Mouse (Mus musculus): Measurements from ENCODE around the gene Ms4a10. TPM values are rescaled to one million over a fixed set of nuclear protein-coding genes. Genes with fewer than 3 reads are reported as not detected.

Gene Ms4a10
- total and polyA plus RNA-seq, 2 experiments from 2014 or later, result not detected

DNA sequence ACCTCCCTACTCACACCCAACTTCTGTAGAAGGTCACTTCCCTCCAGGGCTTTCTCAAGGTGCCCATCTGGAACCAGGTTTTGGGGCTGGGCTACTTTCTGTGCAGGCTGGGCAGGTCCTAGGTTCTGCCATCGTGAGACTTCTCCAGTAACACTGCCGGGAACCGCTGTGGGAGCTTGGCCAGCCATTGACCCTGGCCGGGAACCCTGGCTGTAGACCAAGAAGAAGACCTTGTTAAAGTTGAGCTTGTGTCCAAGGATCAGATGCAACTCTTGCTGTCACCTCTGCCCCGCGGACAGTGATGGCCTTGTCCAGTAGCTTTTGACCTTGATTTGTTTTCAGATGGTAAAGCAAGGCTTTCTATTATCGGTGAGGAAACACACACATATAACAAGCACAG, 5.9 kb downstream of the Ms4a10 start:
- WGBS, result 90% methylated on average over 7 of the region's 7 CpGs
- H3K4me1 ChIP-seq (ENCODE audit: insufficient read depth, low read length), result no peaks in the 10 kb centered on the region
- no peak for ATAC-seq

DNA sequence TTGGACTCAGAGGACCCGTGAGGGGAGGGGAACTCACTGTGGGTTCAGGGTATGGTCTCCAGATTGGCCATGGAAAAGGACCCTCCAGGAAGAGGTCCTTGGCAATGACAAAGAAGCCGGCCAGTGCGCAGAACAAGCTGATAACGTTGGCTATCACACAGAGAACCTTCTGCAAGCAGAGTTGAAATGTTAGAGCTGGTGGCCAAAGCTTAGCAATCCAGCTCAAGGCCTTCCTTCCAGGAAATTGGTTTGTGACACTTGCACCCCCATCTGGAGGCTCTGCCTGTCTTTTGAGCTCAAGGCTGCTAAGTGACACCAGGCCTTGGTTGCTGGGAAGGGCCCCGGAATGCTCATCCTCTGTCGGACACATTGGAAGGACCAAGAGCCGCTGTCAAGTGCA, 8.7 kb downstream of the Ms4a10 start:
- DNase-seq (ENCODE audit: low spot score) (no peak), ATAC-seq (no peak)
- no peak overlapping the region for H3K4me3 ChIP-seq (ENCODE audit: low read length)
- WGBS, result 94% methylated on average over 7 of the region's 7 CpGs
- H3K4me2 ChIP-seq (ENCODE audit: low read depth, low read length), result no peak overlapping the region
- no peaks in the 10 kb centered on the region for H3K4me1 ChIP-seq (ENCODE audit: insufficient read depth, low read length)
- H3K36me3 ChIP-seq (ENCODE audit: insufficient read depth, low read length), result no peaks in the 10 kb centered on the region
- no peak overlapping the region for H3K27ac ChIP-seq
- no peak overlapping the region for H3K9ac ChIP-seq (replicated peaks; ENCODE audit: low read length)
- no peak for TF ChIP-seq CTCF (IDR thresholded peaks at IDR 0.05; ENCODE audit: low read depth)
- no peaks in the 10 kb centered on the region for H3K9me3 ChIP-seq (ENCODE audit: low read length)
- no peaks in the 10 kb centered on the region for H3K27me3 ChIP-seq (ENCODE audit: insufficient read depth, low read length)

More for the DNA sequence above, 5.9 kb downstream of the Ms4a10 start:
- TF ChIP-seq CTCF (IDR thresholded peaks at IDR 0.05; ENCODE audit: low read depth), result no peak
- Histone ChIP-seq H3K27me3 (ENCODE audit: insufficient read depth, low read length) (no peaks in the 10 kb centered on the region), H3K9me3 (ENCODE audit: low read length) (0 out of 2 replicates have a peak, but pooled peaks cover 3% of the 10 kb centered on the region), H3K36me3 (ENCODE audit: insufficient read depth, low read length) (no peaks in the 10 kb centered on the region), H3K4me3 (ENCODE audit: low read length) (no peak overlapping the region), H3K27ac (no peak overlapping the region), H3K9ac (replicated peaks; ENCODE audit: low read length) (no peak overlapping the region), H3K4me2 (ENCODE audit: low read depth, low read length) (no peak overlapping the region)
- no peak for DNase-seq (ENCODE audit: low spot score)

DNA sequence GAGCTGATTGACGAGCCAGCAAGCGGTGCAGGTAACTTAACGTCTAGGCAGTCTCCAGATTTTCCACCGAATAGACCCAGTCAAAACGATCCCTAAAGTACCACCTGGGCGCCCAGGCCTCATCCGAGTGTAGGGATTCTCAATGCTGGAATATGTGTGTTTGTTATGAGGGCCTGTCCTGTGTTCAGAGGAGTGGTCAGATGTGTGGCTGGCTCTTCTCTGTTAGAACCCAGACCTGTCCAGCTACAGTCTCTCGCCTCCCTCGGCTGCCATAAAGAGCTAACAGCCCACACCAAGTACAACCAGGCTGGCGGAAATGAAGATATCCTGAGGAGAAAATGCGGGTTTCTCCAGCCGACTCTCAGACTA, 14.5 kb downstream of the Ms4a10 start:
- Histone ChIP-seq H3K27ac (no peak overlapping the region), H3K4me3 (ENCODE audit: low read length) (no peak overlapping the region), H3K36me3 (ENCODE audit: insufficient read depth, low read length) (no peaks in the 10 kb centered on the region), H3K9ac (replicated peaks; ENCODE audit: low read length) (no peak overlapping the region), H3K4me1 (ENCODE audit: insufficient read depth, low read length) (no peaks in the 10 kb centered on the region), H3K9me3 (ENCODE audit: low read length) (no peaks in the 10 kb centered on the region), H3K4me2 (ENCODE audit: low read depth, low read length) (no peak overlapping the region), H3K27me3 (ENCODE audit: insufficient read depth, low read length) (no peaks in the 10 kb centered on the region)
- no peak; the same call in 1 of the 2 replicates for ATAC-seq
- 32% methylated on average over 12 of the region's 12 CpGs for WGBS
- DNase-seq (ENCODE audit: low spot score), result no peak
- no peak for TF ChIP-seq CTCF (IDR thresholded peaks at IDR 0.05; ENCODE audit: low read depth)

DNA sequence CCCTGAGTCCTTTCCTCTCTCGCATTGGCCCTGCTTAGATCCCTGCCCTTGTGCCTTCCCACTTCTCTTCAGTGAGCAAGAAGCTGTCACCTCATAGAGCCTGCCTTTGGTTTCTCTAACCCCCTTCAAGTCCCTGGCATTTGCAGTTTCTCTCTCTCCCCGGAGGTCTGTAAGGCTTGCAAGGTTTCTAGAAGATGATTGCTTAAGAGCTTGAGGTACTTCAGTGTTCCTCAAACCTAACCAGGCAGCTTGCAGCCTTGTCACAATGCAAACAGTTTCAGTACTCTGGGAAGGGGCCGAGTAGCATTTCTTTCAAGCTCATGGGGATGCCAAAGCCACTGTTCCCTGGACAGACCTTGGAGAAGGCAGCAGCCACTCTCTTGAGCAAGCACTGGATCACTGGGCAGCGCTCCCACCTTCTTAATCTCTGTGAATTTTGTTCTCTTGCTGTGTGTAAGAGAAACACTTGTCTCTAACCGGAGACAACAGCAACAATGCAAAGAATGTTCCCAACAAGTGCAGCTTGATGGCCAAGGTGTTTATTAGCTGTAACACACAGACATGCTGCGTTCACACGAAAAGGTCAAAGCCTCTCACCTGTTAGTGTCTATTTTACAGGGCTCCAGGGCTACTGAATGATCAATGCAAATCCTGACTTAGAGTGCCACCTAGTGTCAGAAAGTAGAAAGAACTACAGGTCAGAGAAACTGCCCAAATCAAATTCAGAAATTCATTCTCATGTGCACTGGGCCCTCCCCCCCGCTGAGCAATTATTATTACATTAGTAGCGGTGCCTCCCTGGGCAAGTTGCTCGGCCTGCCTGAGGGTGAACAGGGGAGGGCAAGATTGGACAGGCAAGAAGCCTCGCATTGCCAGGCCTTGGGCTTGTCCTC, 15.1 kb downstream of the Ms4a10 start:
- H3K4me1 ChIP-seq (ENCODE audit: insufficient read depth, low read length), result no peaks in the 10 kb centered on the region
- TF ChIP-seq CTCF (IDR thresholded peaks at IDR 0.05; ENCODE audit: low read depth), result peak; percentile 88
- no peak overlapping the region for H3K4me2 ChIP-seq (ENCODE audit: low read depth, low read length)
- no peaks in the 10 kb centered on the region for H3K9me3 ChIP-seq (ENCODE audit: low read length)
- H3K9ac ChIP-seq (replicated peaks; ENCODE audit: low read length), result no peak overlapping the region
- WGBS, result 30% methylated on average over 11 of the region's 11 CpGs
- no peak overlapping the region for H3K27ac ChIP-seq
- H3K4me3 ChIP-seq (ENCODE audit: low read length), result no peak overlapping the region
- no peaks in the 10 kb centered on the region for H3K36me3 ChIP-seq (ENCODE audit: insufficient read depth, low read length)
- ATAC-seq, result peak; percentile 79
- DNase-seq (ENCODE audit: low spot score), result peak; percentile 87
- no peaks in the 10 kb centered on the region for H3K27me3 ChIP-seq (ENCODE audit: insufficient read depth, low read length)

DNA sequence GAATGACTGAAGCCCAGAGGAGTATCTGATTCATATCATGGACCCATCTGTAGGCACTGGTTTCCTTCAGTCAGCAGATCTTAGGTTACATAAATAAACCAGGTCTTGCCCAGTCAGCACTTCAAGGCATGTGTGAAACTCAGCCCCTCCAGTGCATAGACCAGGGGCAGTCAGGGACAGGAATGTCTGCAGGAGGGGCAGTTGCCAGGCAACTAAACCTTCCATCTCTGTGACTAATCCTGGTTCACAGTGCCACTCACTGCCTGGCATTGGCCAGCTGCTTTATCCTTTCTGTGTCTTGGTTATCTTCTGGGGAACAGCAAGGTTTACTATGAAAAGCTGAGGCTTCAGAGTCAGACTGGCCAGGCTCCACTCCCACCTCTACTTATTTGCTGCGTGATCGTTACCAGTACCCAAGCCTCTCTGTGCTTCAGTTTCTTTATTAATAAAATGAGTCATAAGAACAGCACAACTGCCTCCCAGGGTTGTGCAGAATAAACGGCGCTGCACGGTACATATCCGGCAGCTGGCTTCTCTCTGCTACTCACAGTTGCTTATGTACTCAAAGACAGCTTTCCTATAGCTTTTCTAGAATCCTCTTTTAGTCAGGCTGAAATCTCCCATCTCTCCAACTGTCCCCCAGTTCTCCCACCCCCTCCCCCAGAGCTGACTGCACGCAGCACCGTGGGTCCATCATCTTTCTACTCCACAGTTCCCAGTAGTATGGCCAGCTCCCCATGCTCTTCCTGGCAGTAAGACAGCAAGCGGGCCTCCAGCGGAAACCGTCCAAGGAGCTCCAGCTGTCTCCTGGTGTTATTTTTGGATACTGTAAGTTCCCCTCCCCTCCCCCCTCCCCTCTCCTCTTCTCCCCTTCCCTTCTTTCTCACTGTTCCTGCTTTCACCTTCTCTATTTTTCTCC, 22.2 kb downstream of the Ms4a10 start:
- Histone ChIP-seq H3K36me3 (ENCODE audit: insufficient read depth, low read length) (no peaks in the 10 kb centered on the region), H3K4me2 (ENCODE audit: low read depth, low read length) (0 out of 2 replicates have a peak overlapping the region, but pooled peaks have one; percentile 5), H3K4me1 (ENCODE audit: insufficient read depth, low read length) (peaks cover 12% of the 10 kb centered on the region; the same call in 1 of the 2 replicates), H3K27me3 (ENCODE audit: insufficient read depth, low read length) (no peaks in the 10 kb centered on the region), H3K9me3 (ENCODE audit: low read length) (no peaks in the 10 kb centered on the region), H3K4me3 (ENCODE audit: low read length) (no peak overlapping the region), H3K9ac (replicated peaks; ENCODE audit: low read length) (no peak overlapping the region; the same call in 1 of the 2 replicates), H3K27ac (peak overlapping the region; percentile 34; the same call in 1 of the 2 replicates)
- WGBS, result 40% methylated on average over 11 of the region's 11 CpGs
- TF ChIP-seq CTCF (IDR thresholded peaks at IDR 0.05; ENCODE audit: low read depth), result no peak
- peak; percentile 30 for DNase-seq (ENCODE audit: low spot score)
- 0 out of 2 replicates have a peak, but pooled peaks have one; percentile 16 for ATAC-seq

DNA sequence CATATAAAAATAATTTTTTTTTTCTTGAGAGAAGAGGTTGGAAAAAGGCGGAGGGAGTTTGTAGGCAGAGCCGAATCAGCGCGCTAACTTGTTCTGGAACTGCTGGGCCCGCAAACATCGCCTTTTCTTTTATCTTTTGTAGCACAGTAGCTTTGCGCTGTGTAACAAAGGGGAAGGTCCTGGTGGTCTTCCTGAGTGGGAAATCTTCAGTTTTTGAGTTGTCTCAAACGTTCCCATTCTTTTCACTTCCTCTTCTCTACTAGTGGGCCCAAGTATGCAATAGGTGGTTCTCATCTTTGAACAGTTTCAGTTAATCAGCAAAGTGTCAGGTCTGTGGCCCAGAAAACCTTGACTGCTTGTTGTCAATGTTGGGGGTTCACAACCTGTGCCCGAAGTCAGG, 24.9 kb downstream of the Ms4a10 start:
- WGBS, result 39% methylated on average over 9 of the region's 9 CpGs
- Histone ChIP-seq H3K4me3 (ENCODE audit: low read length) (peak overlapping the region; percentile 51), H3K36me3 (ENCODE audit: insufficient read depth, low read length) (peaks cover 7% of the 10 kb centered on the region), H3K4me2 (ENCODE audit: low read depth, low read length) (peak overlapping the region; percentile 95), H3K9ac (replicated peaks; ENCODE audit: low read length) (peak overlapping the region; percentile 83; the same call in 1 of the 2 replicates), H3K27ac (peak overlapping the region; percentile 60), H3K9me3 (ENCODE audit: low read length) (no peaks in the 10 kb centered on the region), H3K27me3 (ENCODE audit: insufficient read depth, low read length) (no peaks in the 10 kb centered on the region), H3K4me1 (ENCODE audit: insufficient read depth, low read length) (peaks cover 15% of the 10 kb centered on the region; the same call in 1 of the 2 replicates)
- TF ChIP-seq CTCF (IDR thresholded peaks at IDR 0.05; ENCODE audit: low read depth), result no peak
- DNase-seq (ENCODE audit: low spot score) (no peak), ATAC-seq (peak; percentile 13)
